Mouse (Mus musculus): Measurements from ENCODE around the gene BC049762. TPM values are rescaled to one million over a fixed set of nuclear protein-coding genes. Genes with fewer than 3 reads are reported as not detected.

The BC049762 gene
- polyA plus RNA-seq, 1 experiment from 2014 or later, result 0.15 TPM

Other genes starting within 250 kb of the BC049762 start
- gene Olfr54, start 248.8 kb downstream of the BC049762 start, polyA plus RNA-seq (2015; fragmentation: Nextera tagmentation; extraction: Ambion mirVana), result not detected in 2 replicates
- not detected in 2 replicates for gene Olfr1375, start 214.9 kb downstream of the BC049762 start, polyA plus RNA-seq (2015; fragmentation: Nextera tagmentation; extraction: Ambion mirVana)
- 1.4 and 1.7 TPM in 2 replicates for gene Zfp354a, start 203.8 kb downstream of the BC049762 start, polyA plus RNA-seq (2015; fragmentation: Nextera tagmentation; extraction: Ambion mirVana)
- not detected in 2 replicates for gene Gm12569, start 42.6 kb downstream of the BC049762 start, polyA plus RNA-seq (2015; fragmentation: Nextera tagmentation; extraction: Ambion mirVana)
- gene Clk4, start 1.3 kb downstream of the BC049762 start, polyA plus RNA-seq (2015; fragmentation: Nextera tagmentation; extraction: Ambion mirVana), result 54.7 and 58.7 TPM in 2 replicates
- gene Col23a1, start 26.9 kb upstream of the BC049762 start, polyA plus RNA-seq (2015; fragmentation: Nextera tagmentation; extraction: Ambion mirVana), result 0.06 and 0.15 TPM in 2 replicates